Mouse (Mus musculus) stomach, embryonic 14.5 days (tissue): ENCODE data around the gene Wdr31. TPM values are rescaled to one million over a fixed set of nuclear protein-coding genes. Genes with fewer than 3 reads are reported as not detected.
A peak's percentile ranks its signal among the peaks of the same experiment; 100 is the strongest.

ENCODE experiments used
- ATAC-seq: fragments of 200-750 bp; cut with Nextera tagmentation; 2 replicates; pipeline ENCODE4 v1.8.0; 2017; ENCODE audit warnings: low read depth, moderate TSS enrichment; ENCODE audit not compliant: insufficient number of reproducible peaks, insufficient read depth, low FRiP score
- H3K27ac ChIP-seq: fragments of 300-500 bp; sonication (generic); 2 replicates; pipeline ENCODE4 v1.5.1; 2014; ENCODE audit warnings: mild to moderate bottlenecking, low read length, moderate library complexity, mixed read lengths
- H3K27me3 ChIP-seq: fragments of 300-500 bp; sonication (generic); 2 replicates; pipeline ENCODE4 v1.6.1; 2014; ENCODE audit warnings: low read length, control low read depth, mixed read lengths; ENCODE audit not compliant: control insufficient read depth, insufficient read depth
- H3K36me3 ChIP-seq: fragments of 300-500 bp; sonication (generic); 2 replicates; pipeline ENCODE4 v1.6.1; 2014; ENCODE audit warnings: mild to moderate bottlenecking, control low read depth, low read length, moderate library complexity, mixed read lengths; ENCODE audit not compliant: control insufficient read depth, insufficient read depth
- H3K4me1 ChIP-seq: fragments of 300-500 bp; sonication (generic); 2 replicates; pipeline ENCODE4 v1.6.1; 2014; ENCODE audit warnings: low read length, control low read depth, mixed read lengths; ENCODE audit not compliant: control insufficient read depth, insufficient read depth
- H3K4me2 ChIP-seq: fragments of 300-500 bp; sonication (generic); replicated peaks from 2 replicates; pipeline ENCODE4 v1.6.1; 2014; ENCODE audit warnings: low read depth, low read length, control low read depth
- H3K4me3 ChIP-seq: fragments of 300-500 bp; sonication (generic); 2 replicates; pipeline ENCODE4 v1.5.1; 2014; ENCODE audit warnings: low read depth, low read length, control low read depth
- H3K9ac ChIP-seq: fragments of 300-500 bp; sonication (generic); replicated peaks from 2 replicates; pipeline ENCODE4 v1.6.1; 2014; ENCODE audit warnings: low read depth, mild to moderate bottlenecking, control low read depth, low read length, moderate library complexity, mixed read lengths
- H3K9me3 ChIP-seq: fragments of 300-500 bp; sonication (generic); 2 replicates; pipeline ENCODE4 v1.6.1; 2016; ENCODE audit warnings: low read depth, low read length, control low read depth; ENCODE audit not compliant: control insufficient read depth
- WGBS: fragments of 180-500 bp; shearing (Covaris S2); extraction: QIAGEN DNeasy Blood & Tissue Kit; methylation state at CpG from one replicate; pipeline ENCODE4 v1.1.7; 2014; 5-methylcytosine and 5-hydroxymethylcytosine counted together
- polyA plus RNA-seq: library from polyadenylated mRNA; unstranded; fragments of >200 nt; fragmentation: Nextera tagmentation; extraction: Ambion mirVana; gene quantifications from 2 replicates; pipeline ENCODE4 v1.2.1, GENCODE M21; 2014

Gene Wdr31
- polyA plus RNA-seq, 1 experiment from 2014 or later = 11.0 TPM

- Histone ChIP-seq H3K4me3 (no peak overlapping the region), H3K4me1 (no peaks in the 10 kb centered on the region), H3K9me3 (no peaks in the 10 kb centered on the region), H3K36me3 (no peaks in the 10 kb centered on the region), H3K4me2 (no peak overlapping the region), H3K27me3 (no peaks in the 10 kb centered on the region), H3K9ac (no peak overlapping the region), H3K27ac (no peak overlapping the region)
- ATAC-seq = no peak
- WGBS = 81% methylated on average over 4 of the region's 4 CpGs
Measured at GRCm38 (mm10) chr4:62431522-62431921, 39.2 kb downstream of the Wdr31 start.

GRCm38 (mm10) chr4:62430678-62431077, 40.0 kb downstream of the Wdr31 start:
- H3K27ac ChIP-seq = no peak overlapping the region
- H3K4me3 ChIP-seq = no peak overlapping the region
- no peaks in the 10 kb centered on the region for H3K4me1 ChIP-seq
- H3K27me3 ChIP-seq = no peaks in the 10 kb centered on the region
- no peak overlapping the region for H3K9ac ChIP-seq
- no peak for ATAC-seq
- H3K9me3 ChIP-seq = no peaks in the 10 kb centered on the region
- no peak overlapping the region for H3K4me2 ChIP-seq
- no peaks in the 10 kb centered on the region for H3K36me3 ChIP-seq

DNA sequence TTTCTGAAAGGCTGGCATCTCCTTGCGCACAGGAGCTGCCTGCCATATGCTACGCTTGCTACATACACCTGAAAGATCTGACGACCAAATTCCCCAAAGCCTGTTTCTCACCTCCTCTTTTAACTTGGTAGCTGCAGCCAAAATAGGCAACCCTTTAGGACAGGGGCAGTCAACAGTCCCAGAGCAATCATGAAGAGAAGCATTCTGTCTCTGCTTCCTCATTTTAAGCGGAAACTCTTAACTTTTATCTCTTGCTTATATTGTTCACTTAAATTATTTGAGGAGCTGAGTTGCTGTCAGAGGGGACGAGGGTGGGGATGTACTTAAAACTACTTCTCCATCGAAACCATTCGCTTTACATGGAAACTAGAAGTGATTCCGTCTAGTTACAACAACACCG, 41.1 kb downstream of the Wdr31 start:
- no peaks in the 10 kb centered on the region for H3K4me1 ChIP-seq

GRCm38 (mm10) chr4:62427978-62428758, 42.5 kb downstream of the Wdr31 start:
- H3K4me2 ChIP-seq = no peak overlapping the region
- no peaks in the 10 kb centered on the region for H3K9me3 ChIP-seq
- WGBS = 71% methylated on average over 17 of the region's 17 CpGs
- no peak overlapping the region for H3K4me3 ChIP-seq
- peaks cover 23% of the 10 kb centered on the region for H3K36me3 ChIP-seq
- H3K27ac ChIP-seq = no peak overlapping the region
- no peaks in the 10 kb centered on the region for H3K27me3 ChIP-seq
- H3K9ac ChIP-seq = no peak overlapping the region
- H3K4me1 ChIP-seq = no peaks in the 10 kb centered on the region
- ATAC-seq = no peak

More for the DNA sequence above, 41.1 kb downstream of the Wdr31 start:
- H3K36me3 ChIP-seq = peaks cover 9% of the 10 kb centered on the region; the same call in 1 of the 2 replicates
- H3K4me2 ChIP-seq = no peak overlapping the region
- WGBS = 86% methylated on average over 9 of the region's 9 CpGs
- no peak overlapping the region for H3K27ac ChIP-seq
- H3K9ac ChIP-seq = no peak overlapping the region
- H3K9me3 ChIP-seq = no peaks in the 10 kb centered on the region
- H3K4me3 ChIP-seq = no peak overlapping the region
- no peak for ATAC-seq
- H3K27me3 ChIP-seq = no peaks in the 10 kb centered on the region

GRCm38 (mm10) chr4:62425891-62426290, 44.8 kb downstream of the Wdr31 start:
- Histone ChIP-seq H3K36me3 (peaks cover 42% of the 10 kb centered on the region), H3K4me2 (no peak overlapping the region), H3K27me3 (no peaks in the 10 kb centered on the region), H3K27ac (no peak overlapping the region), H3K9me3 (no peaks in the 10 kb centered on the region), H3K4me1 (no peaks in the 10 kb centered on the region), H3K9ac (no peak overlapping the region), H3K4me3 (no peak overlapping the region)
- no peak for ATAC-seq
- 93% methylated on average over 4 of the region's 4 CpGs for WGBS

DNA sequence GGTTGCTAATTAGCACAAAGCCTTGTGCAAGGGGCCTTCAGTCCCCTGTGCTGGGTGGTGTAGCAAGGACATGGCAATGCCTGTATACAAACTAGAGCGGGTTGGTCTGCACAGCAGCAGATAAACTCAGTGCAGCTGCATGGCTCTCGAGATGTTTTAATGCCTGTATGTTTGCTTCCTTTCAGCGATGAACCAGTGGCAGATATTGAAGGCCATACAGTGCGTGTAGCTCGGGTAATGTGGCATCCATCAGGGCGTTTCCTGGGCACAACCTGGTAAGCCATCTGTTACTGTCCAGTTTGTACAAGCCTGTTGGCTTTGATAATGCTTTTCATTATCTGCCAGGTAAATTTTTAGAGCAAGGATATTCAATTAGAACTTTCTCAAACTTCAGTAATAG, 51.6 kb downstream of the Wdr31 start:
- Histone ChIP-seq H3K27me3 (no peaks in the 10 kb centered on the region), H3K4me2 (no peak overlapping the region), H3K4me1 (no peaks in the 10 kb centered on the region), H3K4me3 (no peak overlapping the region), H3K36me3 (peaks cover 89% of the 10 kb centered on the region), H3K9me3 (no peaks in the 10 kb centered on the region), H3K9ac (no peak overlapping the region), H3K27ac (no peak overlapping the region)
- 95% methylated on average over 6 of the region's 6 CpGs for WGBS
- no peak for ATAC-seq

DNA sequence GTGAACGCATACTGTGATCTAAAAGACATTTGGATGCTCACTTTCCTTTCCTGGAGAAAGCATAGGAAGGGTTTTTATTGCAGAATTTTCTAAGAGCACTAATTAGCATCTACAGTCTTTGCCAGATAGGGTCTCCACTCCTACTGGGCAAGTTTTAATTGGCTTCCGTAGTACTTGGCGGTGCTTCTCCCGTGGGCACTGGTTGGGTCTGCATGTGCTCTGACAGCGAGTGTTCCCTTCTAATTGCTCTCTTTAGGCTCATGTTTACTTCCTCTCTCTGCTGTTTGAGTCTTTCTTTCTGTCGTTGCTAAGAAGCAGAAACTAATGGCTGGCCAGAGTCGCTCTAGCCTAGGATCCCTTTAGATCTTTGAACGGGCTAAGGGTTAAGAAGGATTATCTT, 52.2 kb downstream of the Wdr31 start:
- Histone ChIP-seq H3K9ac (no peak overlapping the region), H3K27ac (no peak overlapping the region), H3K4me1 (no peaks in the 10 kb centered on the region), H3K9me3 (no peaks in the 10 kb centered on the region), H3K27me3 (no peaks in the 10 kb centered on the region), H3K4me2 (no peak overlapping the region), H3K36me3 (peaks cover 87% of the 10 kb centered on the region), H3K4me3 (no peak overlapping the region)
- no peak for ATAC-seq
- 91% methylated on average over 8 of the region's 8 CpGs for WGBS

DNA sequence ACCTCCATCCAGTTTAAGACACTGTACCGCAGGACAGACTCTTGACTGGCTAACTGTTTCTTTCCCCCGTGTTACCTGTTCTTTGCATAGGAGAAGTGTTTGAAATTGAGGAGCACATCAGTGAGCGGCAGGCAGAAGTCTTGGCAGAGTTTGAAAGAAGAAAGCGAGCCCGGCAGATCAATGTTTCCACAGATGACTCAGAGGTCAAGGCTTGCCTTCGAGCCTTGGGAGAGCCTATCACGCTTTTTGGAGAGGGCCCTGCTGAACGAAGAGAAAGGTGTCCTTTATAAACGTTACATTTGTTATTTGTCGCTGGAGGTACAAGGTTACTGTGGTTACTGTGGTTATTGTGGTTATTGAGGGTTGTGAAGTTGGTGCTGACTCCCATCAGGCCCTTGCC, 59.1 kb downstream of the Wdr31 start:
- Histone ChIP-seq H3K27me3 (no peaks in the 10 kb centered on the region), H3K9me3 (no peaks in the 10 kb centered on the region), H3K9ac (no peak overlapping the region), H3K27ac (no peak overlapping the region), H3K4me2 (no peak overlapping the region), H3K4me3 (no peak overlapping the region), H3K4me1 (peaks cover 10% of the 10 kb centered on the region; the same call in 1 of the 2 replicates), H3K36me3 (peaks cover 46% of the 10 kb centered on the region)
- WGBS = 92% methylated on average over 10 of the region's 10 CpGs
- ATAC-seq = no peak

GRCm38 (mm10) chr4:62410325-62410724, 60.4 kb downstream of the Wdr31 start:
- no peaks in the 10 kb centered on the region for H3K9me3 ChIP-seq
- H3K36me3 ChIP-seq = peaks cover 34% of the 10 kb centered on the region
- WGBS = 82% methylated on average over 2 of the region's 2 CpGs
- H3K27ac ChIP-seq = no peak overlapping the region
- no peak overlapping the region for H3K4me3 ChIP-seq
- H3K4me2 ChIP-seq = peak overlapping the region; percentile 81; the same call in 1 of the 2 replicates
- peaks cover 12% of the 10 kb centered on the region; the same call in 1 of the 2 replicates for H3K4me1 ChIP-seq
- H3K9ac ChIP-seq = no peak overlapping the region
- no peaks in the 10 kb centered on the region for H3K27me3 ChIP-seq
- ATAC-seq = no peak
